Mouse (Mus musculus): Measurements from ENCODE around the gene Gm37240. TPM values are rescaled to one million over a fixed set of nuclear protein-coding genes. Genes with fewer than 3 reads are reported as not detected.
A peak's percentile ranks its signal among the peaks of the same experiment; 100 is the strongest.

The Gm37240 gene
- polyA plus RNA-seq, 1 experiment: 0.53 TPM

- TF ChIP-seq POLR2A (IDR thresholded peaks at IDR 0.05; ENCODE audit: borderline replicate concordance, extremely low read depth, insufficient read depth, insufficient read length, poor library complexity, severe bottlenecking) (no peak), CTCF (IDR thresholded peaks at IDR 0.05; ENCODE audit: borderline replicate concordance, extremely low read depth, insufficient read depth, insufficient read length) (no peak)
Measured at GRCm38 (mm10) chr3:85845341-85845740, 42.0 kb downstream of the Gm37240 start.

GRCm38 (mm10) chr3:85842881-85843218, 44.5 kb downstream of the Gm37240 start:
- DNase-seq (ENCODE audit: low read depth): no peak
- no peak for TF ChIP-seq CTCF (IDR thresholded peaks at IDR 0.05; ENCODE audit: borderline replicate concordance, extremely low read depth, insufficient read depth, insufficient read length)
- no peak for TF ChIP-seq POLR2A (IDR thresholded peaks at IDR 0.05; ENCODE audit: borderline replicate concordance, extremely low read depth, insufficient read depth, insufficient read length, poor library complexity, severe bottlenecking)

More at GRCm38 (mm10) chr3:85845341-85845740, 42.0 kb downstream of the Gm37240 start:
- DNase-seq (ENCODE audit: low read depth): no peak

DNA sequence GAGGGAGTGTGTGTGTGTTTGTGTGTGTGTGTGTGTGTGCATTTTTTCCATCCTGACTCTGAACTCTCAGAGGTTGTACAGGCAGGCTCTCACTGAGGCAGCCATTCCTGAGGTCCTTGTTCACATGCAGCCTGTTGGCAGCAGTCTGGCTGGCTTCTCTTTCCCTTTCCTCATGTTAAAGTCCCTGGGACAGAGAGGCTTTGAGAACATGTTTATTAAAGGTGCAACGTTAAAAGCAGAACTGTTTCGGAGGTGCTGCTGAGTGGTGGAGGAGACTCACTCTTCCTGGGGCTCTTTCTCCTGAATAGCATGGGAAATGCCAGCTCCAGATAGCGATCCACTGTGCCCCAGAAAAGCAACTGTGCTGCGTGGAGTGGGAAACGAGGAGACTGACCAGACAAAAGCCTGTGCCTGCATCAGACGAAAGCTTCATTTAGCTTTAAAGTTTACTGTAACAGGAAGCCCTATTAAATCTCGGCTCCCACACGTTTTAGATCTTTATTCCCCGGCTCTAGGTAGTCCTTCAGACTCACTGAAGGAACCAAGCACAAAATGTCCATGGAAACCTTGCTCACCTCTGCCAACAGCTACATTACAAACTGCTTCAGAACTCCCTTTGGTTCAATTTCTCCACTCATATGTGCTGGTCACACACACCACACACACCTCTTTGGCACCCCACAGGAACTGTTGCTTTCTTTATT, 45.0 kb downstream of the Gm37240 start:
- DNase-seq (ENCODE audit: low read depth): peak; percentile 28
- TF ChIP-seq CTCF (IDR thresholded peaks at IDR 0.05; ENCODE audit: borderline replicate concordance, extremely low read depth, insufficient read depth, insufficient read length): no peak
- TF ChIP-seq POLR2A (IDR thresholded peaks at IDR 0.05; ENCODE audit: borderline replicate concordance, extremely low read depth, insufficient read depth, insufficient read length, poor library complexity, severe bottlenecking): no peak

DNA sequence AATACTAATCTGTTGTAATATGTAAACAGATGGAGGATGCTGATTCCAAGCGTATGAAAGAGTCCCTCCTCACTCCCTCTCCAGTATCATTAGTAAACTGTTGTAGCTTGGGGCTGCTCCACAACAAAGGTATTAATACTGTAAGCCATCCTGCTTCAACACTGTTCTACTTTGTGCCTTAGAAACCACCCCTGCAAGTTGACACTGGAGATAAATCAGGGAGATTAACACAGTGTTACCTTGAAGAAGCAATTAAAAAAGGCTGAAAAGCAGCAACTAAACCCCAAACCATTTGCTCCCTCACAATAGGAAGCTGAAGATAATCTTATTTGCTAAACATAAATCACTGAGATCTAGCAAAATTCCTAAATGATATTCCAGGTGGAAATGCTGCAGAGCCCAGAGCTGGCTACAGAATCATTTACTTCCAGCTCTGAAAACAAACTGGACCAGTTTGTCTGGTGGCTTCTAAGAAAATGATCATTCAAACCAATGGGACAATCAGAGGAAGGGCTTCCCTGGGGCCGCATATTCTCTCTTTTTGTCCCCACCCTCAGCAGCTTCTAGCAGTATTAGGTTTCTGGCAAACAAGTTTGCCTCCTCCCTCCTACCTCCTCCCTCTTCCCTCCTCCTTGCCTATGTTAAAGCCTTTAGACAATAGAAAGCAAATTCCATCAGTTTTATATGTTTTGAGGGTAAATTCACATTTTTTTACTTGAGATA, 45.7 kb downstream of the Gm37240 start:
- TF ChIP-seq POLR2A (IDR thresholded peaks at IDR 0.05; ENCODE audit: borderline replicate concordance, extremely low read depth, insufficient read depth, insufficient read length, poor library complexity, severe bottlenecking) (no peak), CTCF (IDR thresholded peaks at IDR 0.05; ENCODE audit: borderline replicate concordance, extremely low read depth, insufficient read depth, insufficient read length) (no peak)
- DNase-seq (ENCODE audit: low read depth): peak; percentile 24

GRCm38 (mm10) chr3:85833627-85834026, 53.7 kb downstream of the Gm37240 start:
- TF ChIP-seq POLR2A (IDR thresholded peaks at IDR 0.05; ENCODE audit: borderline replicate concordance, extremely low read depth, insufficient read depth, insufficient read length, poor library complexity, severe bottlenecking) (no peak), CTCF (IDR thresholded peaks at IDR 0.05; ENCODE audit: borderline replicate concordance, extremely low read depth, insufficient read depth, insufficient read length) (no peak)
- no peak for DNase-seq (ENCODE audit: low read depth)

- peak; percentile 8 for DNase-seq (ENCODE audit: low read depth)
- TF ChIP-seq CTCF (IDR thresholded peaks at IDR 0.05; ENCODE audit: borderline replicate concordance, extremely low read depth, insufficient read depth, insufficient read length) (no peak), POLR2A (IDR thresholded peaks at IDR 0.05; ENCODE audit: borderline replicate concordance, extremely low read depth, insufficient read depth, insufficient read length, poor library complexity, severe bottlenecking) (no peak)
Measured at GRCm38 (mm10) chr3:85832490-85833155, 54.7 kb downstream of the Gm37240 start.

- no peak for TF ChIP-seq POLR2A (IDR thresholded peaks at IDR 0.05; ENCODE audit: borderline replicate concordance, extremely low read depth, insufficient read depth, insufficient read length, poor library complexity, severe bottlenecking)
- DNase-seq (ENCODE audit: low read depth): no peak
Measured at GRCm38 (mm10) chr3:85831785-85832184, 55.5 kb downstream of the Gm37240 start.

- TF ChIP-seq CTCF (IDR thresholded peaks at IDR 0.05; ENCODE audit: borderline replicate concordance, extremely low read depth, insufficient read depth, insufficient read length) (no peak), POLR2A (IDR thresholded peaks at IDR 0.05; ENCODE audit: borderline replicate concordance, extremely low read depth, insufficient read depth, insufficient read length, poor library complexity, severe bottlenecking) (no peak)
- DNase-seq (ENCODE audit: low read depth): peak; percentile 56
Measured at GRCm38 (mm10) chr3:85829047-85829446, 58.3 kb downstream of the Gm37240 start.

DNA sequence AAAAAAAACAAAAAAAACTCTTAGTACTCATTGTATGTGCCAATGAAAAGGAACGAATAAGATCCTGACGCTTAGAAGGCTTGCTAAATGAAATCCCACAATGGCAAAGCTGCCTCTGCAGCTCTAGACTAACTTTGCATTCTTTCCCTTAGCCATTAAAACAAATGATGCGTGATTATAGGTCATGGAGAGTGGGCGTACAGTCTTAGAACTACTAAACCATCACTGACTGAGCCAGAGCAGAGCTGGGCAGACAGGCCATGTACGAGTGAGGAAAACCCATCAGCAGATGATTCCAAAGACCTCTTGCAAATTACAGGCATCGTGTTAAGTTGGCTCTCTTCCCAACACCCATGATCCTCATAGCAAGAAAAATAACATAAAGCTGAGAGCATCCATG, 59.5 kb downstream of the Gm37240 start:
- TF ChIP-seq POLR2A (IDR thresholded peaks at IDR 0.05; ENCODE audit: borderline replicate concordance, extremely low read depth, insufficient read depth, insufficient read length, poor library complexity, severe bottlenecking) (no peak), CTCF (IDR thresholded peaks at IDR 0.05; ENCODE audit: borderline replicate concordance, extremely low read depth, insufficient read depth, insufficient read length) (no peak)
- peak; percentile 35 for DNase-seq (ENCODE audit: low read depth)

DNA sequence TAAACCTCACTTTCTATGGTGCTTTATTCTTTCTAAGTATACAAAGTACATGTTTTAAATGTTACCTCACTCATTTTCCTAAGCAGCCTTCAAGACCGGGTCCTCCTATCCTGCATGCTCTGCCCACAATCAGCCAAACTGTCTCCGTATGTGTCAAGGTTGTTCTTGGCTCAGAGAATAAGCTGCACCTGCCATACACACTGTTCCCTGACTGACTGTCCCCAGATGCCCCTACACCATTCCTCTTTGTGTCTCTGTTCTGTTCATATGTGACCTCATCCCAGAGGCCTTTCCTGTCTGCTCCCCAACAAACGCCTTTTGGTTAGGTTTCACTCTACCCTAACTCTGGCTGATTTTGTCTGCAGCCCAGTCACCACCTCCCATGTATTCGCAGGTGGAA, 60.0 kb downstream of the Gm37240 start:
- DNase-seq (ENCODE audit: low read depth): no peak
- TF ChIP-seq CTCF (IDR thresholded peaks at IDR 0.05; ENCODE audit: borderline replicate concordance, extremely low read depth, insufficient read depth, insufficient read length) (no peak), POLR2A (IDR thresholded peaks at IDR 0.05; ENCODE audit: borderline replicate concordance, extremely low read depth, insufficient read depth, insufficient read length, poor library complexity, severe bottlenecking) (no peak)

DNA sequence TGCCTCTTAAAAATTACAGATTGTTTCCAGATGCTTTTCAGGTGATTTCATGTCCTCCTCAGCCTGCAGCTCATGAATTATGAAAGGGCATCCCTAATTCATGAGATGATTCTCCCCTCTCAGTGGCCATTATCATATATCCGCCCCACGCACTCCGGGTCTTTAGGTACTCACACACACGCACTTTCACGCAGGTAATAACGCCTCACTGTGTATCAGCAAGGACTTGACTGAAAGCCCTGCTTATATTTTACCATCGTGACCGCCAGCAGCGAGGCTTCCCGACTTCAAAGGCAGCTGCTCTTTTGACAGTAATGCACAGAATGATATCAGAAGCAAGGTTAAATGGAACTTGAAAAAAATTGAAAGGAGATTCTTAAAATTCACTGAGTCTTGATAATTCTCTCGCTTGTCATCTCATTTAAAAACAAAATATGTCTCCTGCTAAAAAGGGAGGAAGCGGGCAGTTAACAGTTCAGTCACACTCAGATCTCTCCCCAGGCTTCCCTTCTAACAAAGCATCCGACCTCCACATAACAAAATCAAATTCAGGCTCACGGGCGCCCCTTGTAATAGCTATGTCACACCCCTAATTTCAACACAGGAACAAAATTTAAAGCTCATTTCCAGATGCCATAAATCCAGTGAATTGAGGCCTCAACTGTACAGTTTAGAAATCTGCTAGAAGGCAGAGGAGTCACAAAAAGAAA, 66.3 kb downstream of the Gm37240 start:
- TF ChIP-seq CTCF (IDR thresholded peaks at IDR 0.05; ENCODE audit: borderline replicate concordance, extremely low read depth, insufficient read depth, insufficient read length) (no peak), POLR2A (IDR thresholded peaks at IDR 0.05; ENCODE audit: borderline replicate concordance, extremely low read depth, insufficient read depth, insufficient read length, poor library complexity, severe bottlenecking) (no peak)
- peak; percentile 66 for DNase-seq (ENCODE audit: low read depth)
